Mouse (Mus musculus) thymus, postnatal 0 days (tissue): Measurements from ENCODE around the gene Srsf11. TPM values are rescaled to one million over a fixed set of nuclear protein-coding genes. Genes with fewer than 3 reads are reported as not detected.

Experiments
- DNase-seq: peaks from one replicate; pipeline ENCODE4 v3.0.0-alpha.2; 2015; ENCODE audit warnings: low spot score
- polyA plus RNA-seq: library from polyadenylated mRNA; unstranded; fragments of >200 nt; fragmentation: Nextera tagmentation; extraction: Ambion mirVana; gene quantifications from 2 replicates; pipeline ENCODE4 v1.2.1, GENCODE M21; 2015

The Srsf11 gene
- 361 and 375 TPM in 2 replicates for polyA plus RNA-seq

DNA sequence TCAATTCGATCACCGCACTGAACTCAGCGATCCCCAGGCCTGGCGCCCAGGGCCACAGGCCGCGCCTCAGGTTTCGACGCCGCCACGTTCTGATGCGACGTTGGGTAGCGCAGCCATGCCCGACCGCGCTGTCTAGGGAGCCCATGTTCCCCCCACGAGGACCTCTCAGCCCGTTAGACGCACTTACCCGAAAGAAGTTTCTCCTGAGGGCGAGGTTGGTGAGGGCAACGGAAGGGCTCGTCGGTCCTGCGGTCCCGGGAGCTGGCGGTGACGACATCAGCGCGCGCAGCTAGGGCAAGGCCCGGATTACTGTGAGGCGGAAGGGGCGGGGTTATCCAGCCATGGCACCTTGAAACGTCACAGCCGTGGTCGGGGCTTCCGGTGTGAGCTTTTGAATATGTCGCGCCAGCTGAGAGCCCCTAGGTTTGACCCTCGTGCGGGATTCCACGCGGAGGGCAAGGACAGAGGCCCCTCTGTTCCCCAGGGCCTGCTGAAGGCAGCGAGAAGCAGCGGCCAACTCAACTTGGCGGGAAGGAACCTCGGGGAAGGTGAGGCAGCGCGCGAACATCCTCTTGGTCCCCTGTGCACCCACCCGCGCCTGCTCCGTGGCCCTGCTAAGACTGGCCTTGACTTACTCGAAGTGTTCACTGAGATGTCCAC lies at the start of gene Srsf11, which contains the start of gene Lrrc40:
Gene Srsf11, minus strand, starts transcription at position 311 of the 660 bp plus-strand sequence.
Gene Lrrc40, plus strand, starts transcription at position 334 of the 660 bp plus-strand sequence.
- DNase-seq: peak; percentile 96

DNA sequence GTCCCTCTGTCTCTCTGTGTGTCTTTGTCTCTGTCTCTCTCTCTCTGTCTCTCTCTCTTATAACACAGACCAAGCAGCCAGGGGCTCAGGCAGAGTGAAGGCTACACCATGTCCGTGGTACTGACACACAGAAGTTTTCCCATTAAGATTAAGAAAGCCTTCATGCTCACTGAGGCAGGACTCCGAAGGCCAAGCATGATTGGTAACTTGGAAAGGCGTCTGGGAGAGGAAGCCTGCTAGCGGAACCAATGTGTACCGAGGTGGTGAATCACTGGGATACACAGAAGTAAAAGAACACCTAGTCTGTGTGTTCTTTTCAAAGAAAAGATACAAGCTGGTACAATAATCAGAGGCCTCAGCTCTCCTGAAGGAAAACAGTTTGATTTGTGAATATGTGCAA lies 41.4 kb upstream of the Srsf11 start:
- no peak for DNase-seq

DNA sequence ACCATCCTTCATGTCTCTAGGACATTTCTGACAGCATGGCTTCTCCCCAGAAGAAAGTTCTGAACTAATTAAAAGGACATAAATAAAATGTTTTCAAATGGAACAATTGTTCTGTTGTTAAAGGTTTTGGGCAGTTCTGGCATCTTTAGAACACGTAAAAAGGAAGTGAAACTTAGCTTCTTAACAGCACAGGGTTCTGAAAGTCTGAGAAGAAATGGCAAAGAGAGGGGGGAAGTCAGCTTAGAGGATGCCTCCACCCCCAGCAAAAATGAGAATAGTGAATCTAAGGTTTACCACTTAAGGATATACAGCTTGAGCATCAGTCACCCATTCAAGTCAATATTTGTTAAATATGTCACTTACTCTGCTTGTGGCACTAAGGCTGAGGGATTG lies 40.9 kb upstream of the Srsf11 start:
- DNase-seq: no peak

- peak; percentile 24 for DNase-seq
Measured at GRCm38 (mm10) chr3:158076685-158077379, 40.4 kb upstream of the Srsf11 start.

GRCm38 (mm10) chr3:158075004-158075403 lies 38.6 kb upstream of the Srsf11 start:
- no peak for DNase-seq

DNA sequence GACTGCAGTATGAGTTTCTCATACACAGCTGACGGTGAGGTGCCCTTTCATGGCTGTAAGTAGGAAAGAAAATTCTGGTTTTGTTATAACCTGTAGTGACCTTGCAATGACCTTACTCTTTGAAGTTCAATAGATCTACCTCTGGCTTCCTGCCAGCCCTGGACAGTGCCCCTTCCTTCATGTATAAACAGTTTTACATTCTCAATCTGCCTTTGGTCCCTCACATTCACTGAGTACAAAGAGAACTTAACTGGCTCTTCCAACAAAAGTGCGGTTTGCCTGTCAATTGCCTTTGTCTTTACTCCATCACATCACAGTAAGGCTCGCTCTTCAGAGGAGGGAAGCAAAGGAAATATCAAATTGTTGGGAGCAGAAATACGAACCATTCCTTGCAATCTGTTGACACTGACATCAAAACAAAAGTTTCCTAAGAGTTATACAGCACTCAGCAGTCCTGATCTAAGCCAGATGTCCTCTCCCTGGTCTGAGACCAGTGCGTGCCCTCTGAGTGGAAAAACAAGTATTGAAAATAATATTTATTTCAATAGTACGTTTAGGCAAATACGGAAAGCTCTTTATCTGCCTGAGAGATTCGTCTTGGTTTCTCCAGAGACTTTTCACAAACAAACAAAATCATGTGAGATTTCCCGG lies 32.3 kb upstream of the Srsf11 start:
- no peak for DNase-seq

DNA sequence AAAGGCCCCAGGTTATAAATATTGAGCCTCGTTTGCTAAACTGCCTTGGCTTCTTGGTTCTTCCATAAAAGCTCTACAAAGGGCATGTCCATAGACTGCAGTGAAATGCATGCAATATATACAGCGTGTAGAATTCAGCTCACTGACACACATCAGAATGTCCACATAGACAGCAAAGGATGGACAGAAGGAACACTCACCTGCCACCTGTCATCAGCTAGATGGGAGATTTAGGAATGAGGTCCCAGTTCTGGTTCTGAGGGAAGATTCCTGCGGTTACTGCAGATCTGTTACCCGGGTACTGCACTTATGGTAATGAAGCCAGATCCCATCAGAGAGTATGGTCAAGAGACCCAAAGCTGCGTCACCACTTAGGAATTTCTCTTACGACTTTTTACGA lies 31.5 kb upstream of the Srsf11 start:
- no peak for DNase-seq

GRCm38 (mm10) chr3:158065256-158065655 lies 28.8 kb upstream of the Srsf11 start:
- no peak for DNase-seq

GRCm38 (mm10) chr3:158061811-158062523 lies 25.5 kb upstream of the Srsf11 start:
- DNase-seq: no peak

GRCm38 (mm10) chr3:158060621-158061291 lies 24.3 kb upstream of the Srsf11 start:
- DNase-seq: no peak

DNA sequence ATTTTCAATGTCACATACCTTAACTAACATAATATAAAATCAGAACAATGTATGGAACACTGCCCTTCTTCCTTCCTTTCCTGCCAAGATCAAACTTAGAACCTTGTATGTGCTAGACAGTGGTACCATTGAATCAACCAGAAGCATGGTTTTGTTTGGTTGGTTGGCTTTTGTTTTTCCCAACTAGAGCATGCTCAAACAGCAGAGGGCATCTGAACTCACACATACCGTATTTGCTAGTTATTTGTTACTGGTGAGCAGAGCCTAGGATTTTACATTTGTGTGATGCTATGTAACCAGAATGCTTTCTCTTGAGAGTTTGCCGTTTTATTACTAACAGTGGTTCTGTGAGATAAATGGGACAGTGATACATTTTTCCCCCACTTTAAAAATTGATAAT lies 13.1 kb upstream of the Srsf11 start:
- no peak for DNase-seq

- DNase-seq: no peak
Measured at GRCm38 (mm10) chr3:158040755-158041154, 4.3 kb upstream of the Srsf11 start.

DNA sequence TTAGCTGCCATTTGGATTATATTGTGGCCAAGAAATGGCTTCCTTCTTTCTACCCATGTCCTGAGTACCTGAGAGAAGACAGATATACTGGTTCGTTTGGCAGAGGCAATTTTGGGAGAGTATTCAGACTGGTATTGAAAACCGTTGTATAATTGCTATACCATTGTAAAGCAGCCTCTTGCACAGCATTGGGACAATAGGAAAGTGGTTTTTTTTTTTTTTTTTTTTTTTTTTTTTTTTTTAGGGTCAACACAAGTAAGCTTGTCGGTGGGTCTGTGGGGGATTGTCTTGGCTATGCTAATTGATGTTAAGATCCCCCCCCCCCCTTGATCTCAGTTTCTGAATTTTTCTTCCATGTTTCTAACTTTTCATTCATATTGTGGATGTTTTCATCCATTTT lies 1.7 kb upstream of the Srsf11 start:
- DNase-seq: no peak

DNA sequence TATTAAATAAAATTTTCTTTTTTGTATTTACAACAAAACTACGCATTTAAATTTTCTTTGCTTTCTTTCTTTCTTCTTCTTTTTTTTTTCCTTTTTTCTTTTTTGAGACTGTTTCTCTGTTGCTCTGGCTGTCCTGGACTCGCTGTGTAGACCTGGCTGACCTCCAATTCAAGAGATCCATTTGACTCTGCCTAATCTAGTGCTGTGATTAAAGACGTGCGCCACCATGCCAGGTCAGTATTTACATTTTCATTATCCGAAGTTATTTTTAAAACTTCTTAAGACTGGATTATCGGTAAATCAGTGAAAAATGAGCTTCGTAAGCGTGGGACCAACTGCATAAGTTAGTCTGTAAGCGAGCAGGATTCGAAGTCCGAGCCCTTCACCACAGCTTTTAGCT lies 573 bp downstream of the Srsf11 start:
- no peak for DNase-seq

DNA sequence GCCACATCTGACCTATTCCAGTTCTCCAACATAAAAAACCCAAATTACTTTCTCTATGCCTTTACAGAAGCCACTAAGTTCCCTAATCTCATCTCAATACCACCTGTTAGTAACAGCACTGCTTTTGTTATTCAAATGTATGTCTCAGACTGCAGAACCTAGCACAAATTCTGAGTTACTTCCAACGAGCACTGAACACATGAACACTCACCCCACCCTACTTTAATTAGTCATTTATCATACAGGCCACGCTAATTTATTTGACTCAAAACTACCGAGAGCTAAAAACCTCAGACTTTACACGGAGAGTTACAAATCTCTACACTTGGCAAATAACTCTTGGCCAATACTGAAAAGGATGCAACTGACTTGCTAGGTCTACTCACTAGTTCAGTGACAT lies 4.3 kb downstream of the Srsf11 start:
- DNase-seq: peak; percentile 5

- peak; percentile 89 for DNase-seq
Measured at GRCm38 (mm10) chr3:158031371-158031925, 5.0 kb downstream of the Srsf11 start.

DNA sequence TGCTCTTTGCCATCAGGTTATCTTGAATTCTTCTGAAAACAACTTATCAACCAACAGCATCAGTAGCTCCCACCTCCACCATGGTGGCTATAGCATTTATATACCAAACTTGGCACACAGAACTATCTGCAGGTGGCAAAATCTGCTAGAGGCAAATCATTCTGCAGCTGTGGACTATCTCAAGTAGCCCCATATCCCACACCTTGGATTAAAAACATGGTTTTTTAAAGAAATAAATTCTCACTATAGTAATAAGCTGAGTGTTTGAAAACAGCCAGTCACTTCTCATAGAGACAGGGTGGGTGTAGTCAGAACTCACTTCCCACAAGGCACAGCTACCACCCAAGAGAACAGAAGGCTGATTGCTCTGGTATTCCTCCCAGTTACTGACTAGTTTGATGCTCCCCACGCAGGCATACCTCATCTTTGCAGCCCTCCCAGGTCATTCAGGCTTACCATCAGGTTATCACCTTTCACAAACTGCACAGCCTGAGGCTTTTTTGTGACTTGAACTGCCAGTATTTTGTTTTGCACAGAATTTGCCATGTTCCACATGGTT lies 26.6 kb downstream of the Srsf11 start:
- DNase-seq: no peak

- no peak for DNase-seq
Measured at GRCm38 (mm10) chr3:158008647-158009046, 27.8 kb downstream of the Srsf11 start.

DNA sequence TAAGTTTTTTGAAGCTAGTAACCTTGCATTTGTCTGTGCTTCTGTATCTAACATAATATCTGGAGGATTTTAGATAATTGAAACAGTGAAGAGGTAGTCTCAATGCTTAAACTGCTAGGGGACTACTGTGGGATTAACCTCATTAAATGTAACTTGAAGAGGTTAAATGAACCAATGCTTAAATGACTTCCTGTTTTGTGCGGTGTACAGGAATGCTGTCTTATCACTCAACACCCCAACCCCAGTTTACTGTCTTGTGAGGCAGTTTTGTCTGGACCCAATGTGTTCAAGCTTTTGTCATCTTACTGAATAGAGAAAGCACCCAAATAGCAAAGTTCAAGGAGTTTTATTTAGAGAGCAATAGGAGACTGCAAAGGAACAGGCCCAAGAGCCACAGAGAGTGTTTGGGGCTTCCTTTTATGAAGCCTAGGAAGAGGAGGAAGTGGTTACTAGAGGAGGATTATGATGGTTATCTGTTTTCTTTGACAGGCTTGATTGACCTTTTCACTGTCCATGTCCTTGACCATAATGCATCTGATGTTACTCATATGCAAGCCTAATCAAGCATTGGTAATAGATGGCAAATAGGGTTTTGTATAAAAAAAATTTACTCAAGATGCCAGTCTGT lies 37.6 kb downstream of the Srsf11 start:
- DNase-seq: no peak

- DNase-seq: no peak
Measured at GRCm38 (mm10) chr3:157995726-157996125, 40.7 kb downstream of the Srsf11 start.
